In genomic region chr3:102167555-102168210, GRCm38 (mm10) we compare ENCODE assay signal across 9 mouse cellular contexts. TPM values are rescaled to one million over a fixed set of nuclear protein-coding genes. Genes with fewer than 3 reads are reported as not detected.
A peak's percentile ranks its signal among the peaks of the same experiment; 100 is the strongest.
DNase-seq lines count a peak whose midpoint lies in the region; ATAC-seq and TF ChIP-seq lines count a peak whose summit lies in the region.
"Had no signal": no experiment of that assay in that cellular context is flagged by ENCODE, and none has a peak within 500 bp of the region (broad histone marks: within the 10 kb centered on the region; RNA-seq: fewer than 3 reads in every experiment).

No protein-coding gene starts in this region.

- H3K4me2 ChIP-seq in embryonic facial prominence, embryonic 13.5 days: peak overlapping the region; percentile 9; the same call in 1 of the 2 replicates
- peak overlapping the region; percentile 25; the same call in 1 of the 2 replicates for H3K4me2 ChIP-seq in liver, embryonic 16.5 days (ENCODE audit: low read depth, low read length)

- H3K36me3 ChIP-seq in erythroblast, embryonic 14.5 days (ENCODE audit: control insufficient read depth): peaks cover 31% of the 10 kb centered on the region
- peaks cover 29% of the 10 kb centered on the region for H3K36me3 ChIP-seq in E14TG2a.4 (ENCODE audit: insufficient read depth, low read length)
- peaks cover 20% of the 10 kb centered on the region for H3K36me3 ChIP-seq in embryonic facial prominence, embryonic 13.5 days
- peaks cover 9% of the 10 kb centered on the region for H3K36me3 ChIP-seq in liver, embryonic 16.5 days (ENCODE audit: control insufficient read depth, insufficient read depth)

- no peak overlapping the region for H3K9ac ChIP-seq in embryonic facial prominence, embryonic 13.5 days
- no peak overlapping the region; the same call in 1 of the 2 replicates for H3K9ac ChIP-seq in liver, embryonic 16.5 days (ENCODE audit: low read depth, low read length)

- H3K27ac ChIP-seq in embryonic facial prominence, embryonic 13.5 days: 0 out of 2 replicates have a peak overlapping the region, but pooled peaks have one; percentile 16
- peak overlapping the region; percentile 96 for H3K27ac ChIP-seq in liver, embryonic 16.5 days (ENCODE audit: low read length)
- H3K27ac ChIP-seq in cerebellum, adult 2 months (ENCODE audit: insufficient read depth, low read length): no peak overlapping the region

- no peaks in the 10 kb centered on the region for H3K27me3 ChIP-seq in erythroblast, embryonic 14.5 days (ENCODE audit: control insufficient read depth)
- H3K27me3 ChIP-seq in E14TG2a.4 (ENCODE audit: insufficient read depth, low read length): no peaks in the 10 kb centered on the region
- H3K27me3 ChIP-seq in embryonic facial prominence, embryonic 13.5 days: no peaks in the 10 kb centered on the region; the same call in 1 of the 2 replicates
- H3K27me3 ChIP-seq in liver, embryonic 16.5 days (ENCODE audit: control insufficient read depth, insufficient read depth, low read depth, low read length): no peaks in the 10 kb centered on the region
- H3K27me3 ChIP-seq in cerebellum, adult 2 months (ENCODE audit: control insufficient read depth, insufficient read depth, low read length): no peaks in the 10 kb centered on the region

- no peak for TF ChIP-seq CTCF in E14TG2a.4 (conservative IDR thresholded peaks at IDR 0.05; ENCODE audit: low read length)
- no peak for TF ChIP-seq CTCF in cerebellum, adult 2 months (IDR thresholded peaks at IDR 0.05; ENCODE audit: borderline replicate concordance, insufficient read depth, low read depth, low read length)

- H3K9me3 ChIP-seq in erythroblast, embryonic 14.5 days (ENCODE audit: control insufficient read depth, low read length): no peaks in the 10 kb centered on the region
- H3K9me3 ChIP-seq in E14TG2a.4 (ENCODE audit: low read length): no peaks in the 10 kb centered on the region
- no peaks in the 10 kb centered on the region for H3K9me3 ChIP-seq in embryonic facial prominence, embryonic 13.5 days
- no peaks in the 10 kb centered on the region for H3K9me3 ChIP-seq in liver, embryonic 16.5 days (replicated peaks; ENCODE audit: control insufficient read depth, low read length)

- TF ChIP-seq POLR2A in cerebellum, adult 2 months (IDR thresholded peaks at IDR 0.05; ENCODE audit: borderline replicate concordance, insufficient read depth, low read length): no peak

- WGBS in embryonic facial prominence, embryonic 13.5 days: 14% methylated on average over 10 of the region's 10 CpGs
- 16% methylated on average over 10 of the region's 10 CpGs for WGBS in liver, embryonic 16.5 days (ENCODE audit: insufficient replicate concordance)
- 63% methylated on average over 10 of the region's 10 CpGs for WGBS in cerebellum, adult 2 months

- ATAC-seq in erythroblast, adult 5-6 weeks (replicated peaks; ENCODE audit: low FRiP score, poor library complexity, severe bottlenecking): no peak
- no peak for ATAC-seq in embryonic facial prominence, embryonic 13.5 days (ENCODE audit: insufficient number of reproducible peaks, insufficient read depth, low FRiP score, low TSS enrichment, low read depth)
- 0 out of 2 replicates have a peak, but pooled peaks have one; percentile 4 for ATAC-seq in liver, embryonic 16.5 days (ENCODE audit: low read depth)
- no peak for ATAC-seq in erythroid progenitor cell, adult 5-6 weeks (replicated peaks; ENCODE audit: low FRiP score, poor library complexity, severe bottlenecking)
- no peak for ATAC-seq in monocyte, adult 5-6 weeks (replicated peaks; ENCODE audit: insufficient number of reproducible peaks, low FRiP score, low TSS enrichment, poor library complexity, severe bottlenecking)

- peak overlapping the region; percentile 36 for H3K4me3 ChIP-seq in erythroblast, embryonic 14.5 days (replicated peaks)
- peak overlapping the region; percentile 81 for H3K4me3 ChIP-seq in E14TG2a.4 (replicated peaks; ENCODE audit: low read length)
- H3K4me3 ChIP-seq in embryonic facial prominence, embryonic 13.5 days: no peak overlapping the region
- H3K4me3 ChIP-seq in liver, embryonic 16.5 days (ENCODE audit: low read depth, low read length): no peak overlapping the region
- no peak overlapping the region for H3K4me3 ChIP-seq in cerebellum, adult 2 months (replicated peaks; ENCODE audit: insufficient read depth, low read depth, low read length)

- H3K4me1 ChIP-seq in erythroblast, embryonic 14.5 days (ENCODE audit: control insufficient read depth): peaks cover 74% of the 10 kb centered on the region
- peaks cover 75% of the 10 kb centered on the region for H3K4me1 ChIP-seq in E14TG2a.4 (replicated peaks; ENCODE audit: low read depth, low read length)
- H3K4me1 ChIP-seq in embryonic facial prominence, embryonic 13.5 days: peaks cover 42% of the 10 kb centered on the region
- peaks cover 31% of the 10 kb centered on the region for H3K4me1 ChIP-seq in liver, embryonic 16.5 days (ENCODE audit: control insufficient read depth, low read depth, low read length)
- peaks cover 6% of the 10 kb centered on the region; the same call in 1 of the 2 replicates for H3K4me1 ChIP-seq in cerebellum, adult 2 months (ENCODE audit: control insufficient read depth, insufficient read depth, low read length)

- DNase-seq in cerebellum, adult 2 months: no peak
- DNase-seq: lung, adult 18-20 months had no signal

RNA-seq across cellular contexts. Expression of gene Vangl1, which starts 36.8 kb away (rescaled TPM):
- 41.9 and 50.0 TPM in 2 replicates for polyA plus RNA-seq in erythroblast, embryonic 14.5 days (2012)
- total RNA-seq in erythroblast, adult 5-6 weeks (2015; ENCODE audit: low replicate concordance): 54.0 and 65.0 TPM in 2 replicates
- total RNA-seq in erythroblast, adult 5-6 weeks (2017; ENCODE audit: low replicate concordance): 178 and 194 TPM in 2 replicates
- polyA plus RNA-seq in embryonic facial prominence, embryonic 13.5 days (2015; fragmentation: Nextera tagmentation; extraction: Ambion mirVana): 13.9 and 15.4 TPM in 2 replicates
- polyA plus RNA-seq in liver, embryonic 16.5 days (2015; fragmentation: Nextera tagmentation; extraction: Ambion mirVana): 54.6 and 59.3 TPM in 2 replicates
- polyA plus RNA-seq in cerebellum, adult 2 months (2012; rRNA removed): 6.8 and 8.1 TPM in 2 replicates
- 31.0 and 61.6 TPM in 2 replicates for total RNA-seq in erythroid progenitor cell, adult 5-6 weeks (2015; ENCODE audit: low replicate concordance)
- 52.2 and 109 TPM in 2 replicates for total RNA-seq in erythroid progenitor cell, adult 5-6 weeks (2017; ENCODE audit: low replicate concordance)
- 1.4 TPM in 1 of 3 replicates, not detected in the others for total RNA-seq in monocyte, adult 5-6 weeks (2017)

Comparison
In these comparisons a context has a peak if more than half of its experiments do, and no peak if none do; other contexts are left out.
1. H3K4me3 ChIP-seq: peak in erythroblast, embryonic 14.5 days (single experiment) and E14TG2a.4 (single experiment); none in embryonic facial prominence, embryonic 13.5 days (single experiment), liver, embryonic 16.5 days (single experiment) and cerebellum, adult 2 months (single experiment).